Mouse (Mus musculus): Measurements from ENCODE around the gene Spock1. TPM values are rescaled to one million over a fixed set of nuclear protein-coding genes. Genes with fewer than 3 reads are reported as not detected.

Spock1 gene
- under 1 TPM; 0.47 to 0.52 TPM for total RNA-seq (2021)
- long read RNA-seq, experiment 1, partial matches to known transcripts: 0 of 1 reads
- long read RNA-seq, experiment 1, other reads (novel, unspliced or antisense): 1 of 1 reads
- long read RNA-seq, experiment 2: 0 reads

DNA sequence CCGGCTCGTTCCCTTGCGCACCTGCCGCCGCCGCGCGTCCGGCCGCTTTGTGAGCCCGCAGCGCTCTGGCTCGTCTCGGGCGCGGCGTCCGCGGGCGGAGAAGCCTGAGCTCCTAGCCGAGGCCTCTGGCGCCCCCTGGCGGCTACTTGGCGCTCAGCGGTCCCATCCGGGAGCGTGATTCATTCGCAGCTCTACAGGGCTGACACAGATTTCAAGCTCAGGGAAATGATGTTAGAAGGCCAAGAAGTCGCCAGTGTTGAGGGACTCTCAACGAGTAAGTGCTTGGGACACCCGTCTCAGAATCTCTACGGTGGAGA, at the start of gene Spock1:
TSS of gene Spock1 (minus strand) at position 67 of the 317 bp plus-strand sequence.
- DNase-seq (ENCODE audit: low spot score in 2 of 2): peak; percentile 72 to 79

- DNase-seq (ENCODE audit: low spot score in 2 of 2): no peak
Observed at GRCm38 (mm10) chr13:57950091-57950490, 42.0 kb upstream of the Spock1 start.

GRCm38 (mm10) chr13:57949513-57949912, 41.4 kb upstream of the Spock1 start:
- no peak for DNase-seq (ENCODE audit: low spot score in 2 of 2)

DNA sequence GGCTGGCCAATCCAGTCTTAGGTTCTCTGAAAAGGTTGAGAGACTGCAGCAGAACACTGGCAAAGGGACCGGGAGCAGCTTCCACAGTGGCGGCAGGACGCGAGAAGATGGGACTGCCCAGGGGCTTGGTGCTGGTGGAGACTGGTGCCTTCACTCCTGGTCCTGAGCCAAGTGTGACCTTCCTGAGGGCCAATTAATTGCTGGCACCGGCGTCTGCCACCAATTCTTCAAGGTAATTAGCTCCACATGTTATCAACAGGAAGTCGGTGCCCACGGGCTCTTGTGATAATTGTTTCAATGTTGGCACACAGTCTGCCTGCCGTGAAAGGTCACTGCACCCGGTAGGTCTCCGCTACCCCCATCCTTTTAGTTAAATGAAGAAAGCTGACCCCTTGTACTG, 37.1 kb upstream of the Spock1 start:
- peak in 1 of 2 experiments; percentile 21 for DNase-seq (ENCODE audit: low spot score in 2 of 2)

- DNase-seq (ENCODE audit: low spot score in 2 of 2): no peak
Observed at GRCm38 (mm10) chr13:57944434-57944833, 36.3 kb upstream of the Spock1 start.

DNA sequence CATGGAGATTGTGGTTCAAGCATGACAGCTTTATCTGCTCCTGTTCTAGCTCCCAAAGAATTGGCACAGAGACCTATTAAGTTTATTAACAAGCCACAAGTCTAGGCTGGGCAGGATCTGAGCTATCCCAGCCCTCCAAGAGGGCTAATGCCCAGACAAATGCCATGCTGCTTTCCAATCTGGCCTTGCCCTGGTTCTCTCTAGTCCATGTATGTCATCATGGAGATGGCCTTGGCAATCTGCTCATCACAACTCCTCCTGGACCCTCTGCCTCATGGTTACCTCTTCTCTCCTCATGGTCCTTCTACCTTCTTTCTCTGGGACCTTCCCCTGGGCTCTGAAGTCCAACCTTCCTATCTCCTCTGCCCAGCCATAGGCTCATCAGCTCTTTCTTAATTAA, 35.8 kb upstream of the Spock1 start:
- DNase-seq (ENCODE audit: low spot score in 2 of 2): no peak

GRCm38 (mm10) chr13:57937463-57938229, 29.5 kb upstream of the Spock1 start:
- no peak for DNase-seq (ENCODE audit: low spot score in 2 of 2)

- DNase-seq (ENCODE audit: low spot score in 2 of 2): no peak
Observed at GRCm38 (mm10) chr13:57931998-57932397, 23.9 kb upstream of the Spock1 start.

GRCm38 (mm10) chr13:57931376-57931775, 23.2 kb upstream of the Spock1 start:
- no peak for DNase-seq (ENCODE audit: low spot score in 2 of 2)

DNA sequence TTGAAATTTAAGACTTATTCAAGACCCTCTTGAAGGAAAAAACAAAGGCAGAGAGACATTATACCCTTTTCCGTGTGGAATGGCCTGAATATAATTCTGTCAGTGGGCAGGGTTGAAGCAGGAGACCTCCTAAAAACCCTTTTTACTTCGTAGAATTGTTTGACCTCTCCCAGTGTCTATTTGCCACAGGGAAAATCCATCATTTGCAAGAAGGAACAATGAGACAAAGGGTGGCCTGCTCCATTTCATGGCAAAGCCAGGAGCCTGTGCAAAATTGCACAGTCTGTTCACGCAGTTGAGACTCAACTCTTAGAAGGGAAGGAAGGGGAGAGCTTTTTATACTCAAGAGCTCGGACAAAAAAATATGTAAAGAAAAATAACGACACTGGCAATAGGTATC, 22.6 kb upstream of the Spock1 start:
- no peak for DNase-seq (ENCODE audit: low spot score in 2 of 2)

- DNase-seq (ENCODE audit: low spot score in 2 of 2): no peak
Observed at GRCm38 (mm10) chr13:57930283-57930682, 22.2 kb upstream of the Spock1 start.

DNA sequence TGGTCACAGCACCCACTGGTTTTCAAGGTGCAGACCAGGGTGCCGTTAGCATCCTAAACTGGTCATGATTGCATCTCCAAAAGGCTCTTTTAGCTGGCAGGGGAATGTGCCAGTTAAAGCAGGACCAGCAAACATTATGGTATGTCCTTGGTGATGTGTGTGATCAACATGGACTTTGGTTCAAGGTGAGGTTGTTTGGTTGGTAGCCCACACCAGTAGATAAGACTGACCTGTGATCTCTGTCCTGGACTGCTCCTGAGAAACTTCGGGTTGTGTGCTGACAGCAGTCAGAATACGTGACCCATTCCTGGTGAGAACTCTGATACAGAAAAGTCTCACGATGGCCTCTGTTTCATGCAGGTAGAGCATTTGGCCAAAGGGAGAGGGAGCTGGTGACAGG, 11.8 kb upstream of the Spock1 start:
- no peak for DNase-seq (ENCODE audit: low spot score in 2 of 2)

- peak in 1 of 2 experiments; percentile 12 for DNase-seq (ENCODE audit: low spot score in 2 of 2)
Observed at GRCm38 (mm10) chr13:57911171-57911570, 3.0 kb upstream of the Spock1 start.

DNA sequence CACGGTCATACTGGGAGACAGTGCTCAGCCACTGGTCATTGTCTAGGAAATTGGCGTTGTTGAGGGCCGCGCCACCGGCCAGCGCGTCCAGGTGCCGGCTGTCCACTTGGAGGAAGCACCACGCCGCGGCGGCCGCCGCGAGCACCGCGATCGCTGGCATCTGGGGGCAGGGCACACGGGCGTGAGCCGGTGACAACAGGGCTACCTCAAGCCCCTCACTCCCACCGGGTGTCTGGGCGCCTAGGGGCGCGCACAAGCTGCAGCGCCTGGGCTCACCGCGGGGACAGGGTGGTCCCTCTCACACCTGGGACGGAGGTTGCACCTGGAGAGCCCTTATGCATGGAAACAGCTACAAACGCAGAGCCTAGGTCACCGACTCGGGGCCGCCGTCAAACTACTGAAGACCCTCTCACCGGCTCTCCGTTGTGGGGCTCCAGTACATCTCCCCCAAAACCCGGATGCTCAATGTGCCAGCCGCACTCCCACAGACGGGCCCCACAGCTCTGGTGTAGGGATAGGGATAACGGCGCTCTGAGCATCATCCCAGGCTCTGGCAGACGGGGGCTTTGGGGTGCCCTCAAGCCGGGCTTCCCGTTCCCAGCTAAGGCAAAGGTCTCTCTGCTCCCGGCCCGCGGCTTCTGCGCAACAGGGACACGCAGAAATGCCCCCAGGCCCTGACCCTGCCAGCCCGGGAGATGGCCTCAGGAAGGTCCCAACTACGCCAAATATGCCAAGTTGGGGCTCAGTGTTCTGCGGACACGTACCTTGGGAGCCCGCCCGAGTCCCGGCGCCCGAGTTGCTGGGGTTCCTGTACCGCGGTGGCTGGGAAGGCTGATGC, 485 bp downstream of the Spock1 start:
- DNase-seq (ENCODE audit: low spot score in 2 of 2): no peak

- DNase-seq (ENCODE audit: low spot score in 2 of 2): no peak
Observed at GRCm38 (mm10) chr13:57894597-57894996, 13.5 kb downstream of the Spock1 start.

DNA sequence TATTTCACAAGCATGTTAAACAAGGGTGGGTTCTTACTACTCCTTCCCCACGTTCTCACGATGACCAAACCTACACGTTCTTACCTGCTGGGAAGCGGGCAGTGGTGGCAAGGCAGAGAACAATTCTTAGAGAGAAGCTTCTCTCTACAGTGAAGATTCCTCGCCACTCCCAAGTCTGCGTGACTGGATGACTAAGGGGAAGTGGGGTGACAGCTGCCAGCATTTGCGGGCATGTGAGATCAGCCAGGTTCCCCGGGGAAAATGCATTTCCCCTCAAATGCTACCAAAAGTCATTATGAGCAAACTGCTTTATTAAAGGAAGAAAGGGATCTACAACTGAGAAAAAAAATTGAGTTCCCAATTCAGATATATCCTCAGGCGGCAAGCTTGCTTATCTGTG, 18.4 kb downstream of the Spock1 start:
- no peak for DNase-seq (ENCODE audit: low spot score in 2 of 2)

- no peak for DNase-seq (ENCODE audit: low spot score in 2 of 2)
Observed at GRCm38 (mm10) chr13:57889050-57889449, 19.1 kb downstream of the Spock1 start.

DNA sequence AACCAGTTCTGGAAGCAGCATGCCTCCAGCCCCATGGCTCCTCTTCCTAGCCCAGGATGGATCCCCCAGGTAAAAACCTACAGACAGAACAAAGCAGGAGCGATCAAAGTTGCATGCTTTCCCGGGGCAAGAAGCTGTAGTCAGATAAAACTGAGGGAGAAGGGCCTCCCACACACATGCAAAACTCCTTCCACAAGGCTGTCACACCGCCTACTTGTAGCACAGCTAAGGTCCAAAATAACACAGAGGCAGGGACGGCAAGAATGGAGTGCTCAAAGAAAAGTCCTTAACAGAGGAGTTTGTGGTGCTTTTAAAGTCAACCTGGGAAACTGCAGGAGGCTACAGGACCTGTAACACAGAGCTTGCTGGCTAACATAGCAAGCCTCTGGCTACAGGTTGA, 28.3 kb downstream of the Spock1 start:
- DNase-seq (ENCODE audit: low spot score in 2 of 2): no peak

GRCm38 (mm10) chr13:57878797-57879196, 29.3 kb downstream of the Spock1 start:
- DNase-seq (ENCODE audit: low spot score in 2 of 2): no peak

- no peak for DNase-seq (ENCODE audit: low spot score in 2 of 2)
Observed at GRCm38 (mm10) chr13:57877782-57878181, 30.4 kb downstream of the Spock1 start.

DNA sequence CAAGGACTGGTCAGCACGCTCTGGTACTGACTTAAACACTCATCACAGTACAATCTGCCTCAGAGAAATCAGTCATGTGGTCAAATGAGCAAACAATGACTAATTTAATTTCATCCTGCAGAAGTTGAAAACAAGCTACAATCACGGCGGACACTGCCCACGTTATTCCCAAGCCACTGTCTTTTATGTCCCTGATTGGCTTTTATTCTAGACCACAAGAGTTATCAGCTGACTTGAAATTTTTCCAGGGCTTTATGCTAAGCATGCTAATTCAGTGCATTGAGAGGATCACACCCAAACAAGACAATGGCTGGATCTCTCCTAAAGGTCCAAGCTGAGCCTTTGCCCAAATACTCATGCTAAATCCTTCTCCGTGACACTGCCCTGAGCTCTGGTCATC, 31.2 kb downstream of the Spock1 start:
- no peak for DNase-seq (ENCODE audit: low spot score in 2 of 2)

DNA sequence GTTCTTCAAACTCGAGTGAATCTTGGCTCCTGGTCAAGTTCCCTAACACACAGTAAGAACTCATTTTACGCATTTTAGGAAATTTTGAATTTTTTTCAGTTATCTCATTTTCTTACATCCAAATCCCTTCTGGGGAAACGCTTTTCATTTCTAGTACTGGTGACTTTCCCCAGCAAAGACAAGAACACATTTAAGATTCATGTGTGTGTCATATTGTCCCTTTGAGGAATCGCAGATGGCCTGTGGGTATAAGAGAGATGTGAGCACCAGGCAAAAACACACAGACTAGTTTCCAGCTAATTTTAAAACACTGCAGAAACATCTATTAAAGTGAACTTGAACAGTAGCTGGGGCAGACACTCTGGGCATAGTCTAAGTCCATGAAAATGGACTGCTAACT, 38.1 kb downstream of the Spock1 start:
- DNase-seq (ENCODE audit: low spot score in 2 of 2): no peak

Measured in gastrocnemius, postnatal 4 days (tissue).